Mouse (Mus musculus) skeletal muscle tissue, postnatal 0 days (tissue): ENCODE measurements around the gene Pglyrp3. TPM values are rescaled to one million over a fixed set of nuclear protein-coding genes. Genes with fewer than 3 reads are reported as not detected.

ENCODE experiments used
- microRNA-seq, 2 experiments: library from miRNA; unstranded; fragments of <30 nt; microRNA quantifications; one replicate each; pipeline ENCODE4; 2016
- polyA plus RNA-seq: library from polyadenylated mRNA; unstranded; fragments of >200 nt; fragmentation: Nextera tagmentation; extraction: Ambion mirVana; gene quantifications from 2 replicates; pipeline ENCODE4 v1.2.1, GENCODE M21; 2015

The Pglyrp3 gene
- not detected in 2 replicates for polyA plus RNA-seq

GRCm38 (mm10) chr3:92014283-92014682 lies at the start of gene Pglyrp3:
Gene Pglyrp3 (plus strand): TSS chr3:92014583.

Small RNAs within 50 kb of the gene (microRNA-seq; reads per million reads assigned to microRNA genes)
- gene Gm23697 (0 reads per million in 2 experiments), gene Gm25145 (0 reads per million in 2 experiments)

Other genes with a start within 250 kb of the Pglyrp3 start
- gene Lor, start 68.6 kb downstream of the Pglyrp3 start, polyA plus RNA-seq, result 79.3 TPM in 1 of 2 replicates, not detected in the other
- not detected in 2 replicates for gene Prr9, start 109.4 kb downstream of the Pglyrp3 start, polyA plus RNA-seq
- not detected in 2 replicates for gene Lelp1, start 128.2 kb downstream of the Pglyrp3 start, polyA plus RNA-seq
- not detected in 2 replicates for gene Sprr2a1, start 201.2 kb downstream of the Pglyrp3 start, polyA plus RNA-seq
- gene Sprr2a2, start 201.3 kb downstream of the Pglyrp3 start, polyA plus RNA-seq, result 0.35 and 8.7 TPM in 2 replicates